Mouse (Mus musculus): ENCODE measurements around the gene Cenpb.
"Not testable (repeated sequence)": the region's sequence is repeated elsewhere in the genome, so short reads cannot be mapped to it uniquely, and the experiment has no call there.

The Cenpb gene

GRCm38 (mm10) chr2:131179990-131180587 is at the start of gene Cenpb:
Gene Cenpb, minus strand, starts transcription at chr2:131180067.
- peak; percentile 91 for DNase-seq (ENCODE audit: low read depth, low spot score)

GRCm38 (mm10) chr2:131227243-131227642 is 47.4 kb upstream of the Cenpb start:
- no peak for DNase-seq (ENCODE audit: low read depth, low spot score)

GRCm38 (mm10) chr2:131226669-131227068 is 46.8 kb upstream of the Cenpb start:
- DNase-seq (ENCODE audit: low read depth, low spot score): not testable (repeated sequence)

- DNase-seq (ENCODE audit: low read depth, low spot score): peak; percentile 30
Measured at GRCm38 (mm10) chr2:131225178-131225577, 45.3 kb upstream of the Cenpb start.

GRCm38 (mm10) chr2:131223569-131223968 is 43.7 kb upstream of the Cenpb start:
- DNase-seq (ENCODE audit: low read depth, low spot score): no peak

GRCm38 (mm10) chr2:131222562-131222961 is 42.7 kb upstream of the Cenpb start:
- no peak for DNase-seq (ENCODE audit: low read depth, low spot score)

- DNase-seq (ENCODE audit: low read depth, low spot score): no peak
Measured at GRCm38 (mm10) chr2:131221853-131222515, 42.1 kb upstream of the Cenpb start.

GRCm38 (mm10) chr2:131220030-131220429 is 40.2 kb upstream of the Cenpb start:
- no peak for DNase-seq (ENCODE audit: low read depth, low spot score)

GRCm38 (mm10) chr2:131215941-131216858 is 36.3 kb upstream of the Cenpb start:
- DNase-seq (ENCODE audit: low read depth, low spot score): no peak

GRCm38 (mm10) chr2:131213773-131214172 is 33.9 kb upstream of the Cenpb start:
- no peak for DNase-seq (ENCODE audit: low read depth, low spot score)

GRCm38 (mm10) chr2:131211026-131211615 is 31.3 kb upstream of the Cenpb start:
- DNase-seq (ENCODE audit: low read depth, low spot score): peak; percentile 34

- DNase-seq (ENCODE audit: low read depth, low spot score): peak; percentile 98
Measured at GRCm38 (mm10) chr2:131209969-131210792, 30.3 kb upstream of the Cenpb start.

- no peak for DNase-seq (ENCODE audit: low read depth, low spot score)
Measured at GRCm38 (mm10) chr2:131209125-131209795, 29.4 kb upstream of the Cenpb start.

GRCm38 (mm10) chr2:131208356-131208755 is 28.5 kb upstream of the Cenpb start:
- no peak for DNase-seq (ENCODE audit: low read depth, low spot score)

- no peak for DNase-seq (ENCODE audit: low read depth, low spot score)
Measured at GRCm38 (mm10) chr2:131206778-131207177, 26.9 kb upstream of the Cenpb start, which contains the start of gene Ap5s1. Gene Ap5s1, plus strand, starts transcription at chr2:131207078.

GRCm38 (mm10) chr2:131205521-131206182 is 25.8 kb upstream of the Cenpb start:
- DNase-seq (ENCODE audit: low read depth, low spot score): no peak

- no peak for DNase-seq (ENCODE audit: low read depth, low spot score)
Measured at GRCm38 (mm10) chr2:131204410-131204981, 24.6 kb upstream of the Cenpb start.

GRCm38 (mm10) chr2:131203816-131204409 is 24.0 kb upstream of the Cenpb start:
- no peak for DNase-seq (ENCODE audit: low read depth, low spot score)

- DNase-seq (ENCODE audit: low read depth, low spot score): no peak
Measured at GRCm38 (mm10) chr2:131201262-131201661, 21.4 kb upstream of the Cenpb start.
